ENCODE assay signal across 20 mouse cellular contexts in genomic region chr11:51960061-51960460, GRCm38 (mm10). TPM values are rescaled to one million over a fixed set of nuclear protein-coding genes. Genes with fewer than 3 reads are reported as not detected.
DNase-seq lines count a peak whose midpoint lies in the region; ATAC-seq lines count a peak whose summit lies in the region.
"Had no signal": no experiment of that assay in that cellular context is flagged by ENCODE, and none has a peak within 500 bp of the region (broad histone marks: within the 10 kb centered on the region; RNA-seq: fewer than 3 reads in every experiment).

No protein-coding gene starts in this region.

- no peaks in the 10 kb centered on the region for H3K4me1 ChIP-seq in hindbrain, embryonic 13.5 days (replicated peaks)
- no peaks in the 10 kb centered on the region for H3K4me1 ChIP-seq in intestine, embryonic 15.5 days (replicated peaks)
- H3K4me1 ChIP-seq: embryonic facial prominence, embryonic 10.5 days; embryonic facial prominence, embryonic 12.5 days; forebrain, embryonic 13.5 days; forebrain, embryonic 15.5 days had no signal

- no peak overlapping the region for H3K4me2 ChIP-seq in hindbrain, embryonic 13.5 days
- no peak overlapping the region for H3K4me2 ChIP-seq in intestine, embryonic 15.5 days (replicated peaks)
- H3K4me2 ChIP-seq: embryonic facial prominence, embryonic 12.5 days; forebrain, embryonic 13.5 days; forebrain, embryonic 15.5 days had no signal

- no peak overlapping the region for H3K27ac ChIP-seq in hindbrain, embryonic 13.5 days
- no peak overlapping the region for H3K27ac ChIP-seq in intestine, embryonic 15.5 days
- H3K27ac ChIP-seq: embryonic facial prominence, embryonic 10.5 days; embryonic facial prominence, embryonic 12.5 days; forebrain, embryonic 13.5 days; forebrain, embryonic 15.5 days had no signal

- no peaks in the 10 kb centered on the region for H3K27me3 ChIP-seq in hindbrain, embryonic 13.5 days
- H3K27me3 ChIP-seq in intestine, embryonic 15.5 days (replicated peaks), result no peaks in the 10 kb centered on the region
- H3K27me3 ChIP-seq: embryonic facial prominence, embryonic 12.5 days; forebrain, embryonic 13.5 days; forebrain, embryonic 15.5 days; Patski had no signal

- no peak for ATAC-seq in hindbrain, embryonic 13.5 days (ENCODE audit: low FRiP score)
- no peak for ATAC-seq in intestine, embryonic 15.5 days
- ATAC-seq: activated CD4-positive, CD25-positive, alpha-beta regulatory T cell, adult 4 months; forebrain, embryonic 13.5 days; forebrain, embryonic 15.5 days; Patski had no signal

- no peak overlapping the region for H3K9ac ChIP-seq in hindbrain, embryonic 13.5 days
- H3K9ac ChIP-seq in intestine, embryonic 15.5 days, result no peak overlapping the region
- H3K9ac ChIP-seq: embryonic facial prominence, embryonic 12.5 days; forebrain, embryonic 13.5 days; forebrain, embryonic 15.5 days; forebrain, postnatal 0 days had no signal

- DNase-seq in 3134 (ENCODE audit: extremely low read depth, insufficient read length, low spot score) (peak; percentile 74), 416B (ENCODE audit: low read depth) (peak; percentile 61), MN1 (ENCODE audit: low spot score) (no peak)
- peak; percentile 70 for DNase-seq in fibroblast of lung, adult 2 months (ENCODE audit: low read depth)
- DNase-seq: adrenal gland, adult 8-10 months; adrenal gland, postnatal 14 days; adrenal gland, postnatal 36 days; cerebellum, adult 11-12 months; cerebellum, adult 2 months; cerebellum, adult 9-10 months; cerebellum, postnatal 25 days; forebrain, postnatal 0 days had no signal

- no peaks in the 10 kb centered on the region for H3K9me3 ChIP-seq in hindbrain, embryonic 13.5 days
- H3K9me3 ChIP-seq in intestine, embryonic 15.5 days, result no peaks in the 10 kb centered on the region
- H3K9me3 ChIP-seq: embryonic facial prominence, embryonic 10.5 days; embryonic facial prominence, embryonic 12.5 days; forebrain, embryonic 13.5 days; forebrain, embryonic 15.5 days had no signal

- H3K4me3 ChIP-seq in hindbrain, embryonic 13.5 days, result no peak overlapping the region
- H3K4me3 ChIP-seq in intestine, embryonic 15.5 days (replicated peaks), result no peak overlapping the region
- H3K4me3 ChIP-seq: embryonic facial prominence, embryonic 10.5 days; embryonic facial prominence, embryonic 12.5 days; forebrain, embryonic 13.5 days; forebrain, embryonic 15.5 days had no signal

- 92% methylated on average over 4 of the region's 4 CpGs for WGBS in hindbrain, embryonic 13.5 days
- 91% methylated on average over 4 of the region's 4 CpGs for WGBS in intestine, embryonic 15.5 days

- H3K36me3 ChIP-seq in hindbrain, embryonic 13.5 days, result no peaks in the 10 kb centered on the region
- H3K36me3 ChIP-seq in intestine, embryonic 15.5 days, result no peaks in the 10 kb centered on the region
- H3K36me3 ChIP-seq: embryonic facial prominence, embryonic 10.5 days; embryonic facial prominence, embryonic 12.5 days; forebrain, embryonic 15.5 days had no signal

RNA-seq across cellular contexts. Expression of gene Cdkn2aipnl, which starts 7.4 kb away (rescaled TPM):
- 113 TPM in 2 replicates for polyA plus RNA-seq in hindbrain, embryonic 13.5 days (2015; fragmentation: Nextera tagmentation; extraction: Ambion mirVana)
- polyA plus RNA-seq in intestine, embryonic 15.5 days (2015; fragmentation: Nextera tagmentation; extraction: Ambion mirVana), result 84.7 and 90.3 TPM in 2 replicates

RNA-seq across cellular contexts. Expression of gene Ube2b, which starts 40.5 kb away (rescaled TPM):
- polyA plus RNA-seq in hindbrain, embryonic 13.5 days (2015; fragmentation: Nextera tagmentation; extraction: Ambion mirVana), result 256 and 270 TPM in 2 replicates
- polyA plus RNA-seq in intestine, embryonic 15.5 days (2015; fragmentation: Nextera tagmentation; extraction: Ambion mirVana), result 189 and 212 TPM in 2 replicates

RNA-seq across cellular contexts. Expression of gene Cdkl3, which starts 44.0 kb away (rescaled TPM):
- 25.1 and 29.1 TPM in 2 replicates for polyA plus RNA-seq in hindbrain, embryonic 13.5 days (2015; fragmentation: Nextera tagmentation; extraction: Ambion mirVana)
- polyA plus RNA-seq in intestine, embryonic 15.5 days (2015; fragmentation: Nextera tagmentation; extraction: Ambion mirVana), result 5.4 and 6.6 TPM in 2 replicates
